Mouse (Mus musculus) kidney, adult 2 months (tissue): ENCODE measurements around the gene Prpf6. TPM values are rescaled to one million over a fixed set of nuclear protein-coding genes. Genes with fewer than 3 reads are reported as not detected.

ENCODE experiments used
- DNase-seq: peaks from one replicate; pipeline ENCODE4 v3.0.0; 2021
- H3K27ac ChIP-seq: fragments of 200-500 bp; 2 replicates; pipeline ENCODE4 v1.5.1; 2012; ENCODE audit warnings: low read depth, low read length, control low read depth, inconsistent platforms; ENCODE audit not compliant: insufficient read depth
- H3K27me3 ChIP-seq: fragments of 200-500 bp; replicated peaks from 2 replicates; pipeline ENCODE4 v1.6.1; 2012; ENCODE audit warnings: mild to moderate bottlenecking, moderate library complexity, low read length, inconsistent platforms; ENCODE audit not compliant: control insufficient read depth, insufficient read depth
- H3K36me3 ChIP-seq: fragments of 200-500 bp; 2 replicates; pipeline ENCODE4 v1.6.1; 2012; ENCODE audit warnings: mild to moderate bottlenecking, moderate library complexity, low read length, inconsistent platforms; ENCODE audit not compliant: control insufficient read depth, insufficient read depth
- H3K4me1 ChIP-seq: fragments of 200-500 bp; 2 replicates; pipeline ENCODE4 v1.6.1; 2011; ENCODE audit warnings: low read length; ENCODE audit not compliant: control insufficient read depth, insufficient read depth
- H3K4me3 ChIP-seq: fragments of 200-500 bp; 2 replicates; pipeline ENCODE4 v1.5.1; 2011; ENCODE audit warnings: mild to moderate bottlenecking, low read depth, low read length, control low read depth; ENCODE audit not compliant: insufficient read depth
- CTCF ChIP-seq: fragments of 200-500 bp; conservative IDR thresholded peaks from 2 replicates; pipeline ENCODE4 v1.5.1; 2011; ENCODE audit warnings: low read depth, mild to moderate bottlenecking, control low read depth, low read length, moderate library complexity, mixed read lengths; ENCODE audit not compliant: insufficient read depth, insufficient read length
- POLR2A ChIP-seq: fragments of 200-500 bp; IDR thresholded peaks from one replicate; pipeline ENCODE4 v1.6.1; 2011; ENCODE audit warnings: low read depth, low read length, control low read depth
- WGBS: fragments of 180-500 bp; shearing (Covaris S2); methylation state at CpG from one replicate; pipeline ENCODE4 v1.1.7; 2018; 5-methylcytosine and 5-hydroxymethylcytosine counted together
- polyA plus RNA-seq: library from polyadenylated mRNA; depleted of rRNA; stranded (reverse); fragments of >200 nt; gene quantifications from 2 replicates; pipeline ENCODE4 v1.2.3, GENCODE M21; 2012

Gene Prpf6
- polyA plus RNA-seq, 1 experiment: 22.1 TPM

DNA sequence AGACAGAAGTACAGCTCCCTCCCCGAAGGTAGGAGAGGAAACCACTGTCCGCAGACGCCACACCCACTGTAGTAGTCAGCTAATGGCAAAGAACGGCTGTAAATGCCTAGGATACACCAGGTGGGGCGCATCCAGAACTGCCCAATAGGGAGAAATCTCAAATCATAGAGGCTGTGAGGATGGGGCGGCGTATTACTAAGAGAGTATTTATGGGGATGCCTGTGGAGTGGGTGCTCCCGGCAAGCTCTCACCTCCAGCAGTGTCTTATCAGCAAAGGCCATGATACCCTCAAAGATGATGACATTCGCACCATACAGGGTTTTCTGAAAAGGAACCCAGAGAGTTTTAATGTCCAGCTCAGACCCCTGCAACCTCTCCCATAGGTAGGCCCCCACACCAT is 17.7 kb upstream of the Prpf6 start:
- Histone ChIP-seq H3K36me3 (no peaks in the 10 kb centered on the region), H3K27me3 (no peaks in the 10 kb centered on the region), H3K4me3 (no peak overlapping the region), H3K4me1 (no peaks in the 10 kb centered on the region), H3K27ac (no peak overlapping the region)
- WGBS: 94% methylated on average over 9 of the region's 9 CpGs
- no peak for DNase-seq
- TF ChIP-seq CTCF: no peak

DNA sequence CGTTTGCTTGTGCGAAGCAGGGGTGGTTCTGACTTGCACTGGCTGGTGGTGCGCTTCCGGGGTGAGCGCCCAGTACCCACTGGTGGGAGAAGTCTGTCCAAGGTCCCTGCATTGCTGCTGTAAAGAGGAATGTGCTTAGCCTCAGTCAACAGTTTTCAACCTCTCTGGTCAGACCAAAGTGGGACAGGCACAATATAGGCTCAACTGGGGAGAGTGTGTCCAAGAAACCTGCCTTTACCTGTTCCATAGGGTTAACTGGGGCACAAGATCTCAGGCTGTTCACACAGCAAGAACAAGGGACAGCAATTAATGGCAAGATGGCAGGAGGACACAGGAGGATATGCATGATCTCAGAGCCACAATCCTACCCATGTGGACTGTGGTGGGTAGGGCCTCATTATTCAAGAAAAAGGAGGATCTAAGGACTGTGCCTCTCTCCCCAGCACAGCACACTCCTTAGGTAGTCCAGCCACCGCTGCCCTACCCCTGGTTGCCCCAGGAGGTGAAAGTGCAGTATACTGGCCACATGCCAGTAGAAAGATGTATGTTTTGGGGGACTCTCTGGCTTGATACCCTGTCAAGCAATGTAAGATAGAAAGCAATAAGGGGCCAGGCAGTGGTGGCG is 16.6 kb upstream of the Prpf6 start:
- Histone ChIP-seq H3K4me3 (no peak overlapping the region), H3K4me1 (no peaks in the 10 kb centered on the region), H3K27ac (no peak overlapping the region), H3K36me3 (no peaks in the 10 kb centered on the region), H3K27me3 (no peaks in the 10 kb centered on the region)
- WGBS: 85% methylated on average over 7 of the region's 7 CpGs
- no peak for DNase-seq
- TF ChIP-seq CTCF: no peak
- no peak for TF ChIP-seq POLR2A

DNA sequence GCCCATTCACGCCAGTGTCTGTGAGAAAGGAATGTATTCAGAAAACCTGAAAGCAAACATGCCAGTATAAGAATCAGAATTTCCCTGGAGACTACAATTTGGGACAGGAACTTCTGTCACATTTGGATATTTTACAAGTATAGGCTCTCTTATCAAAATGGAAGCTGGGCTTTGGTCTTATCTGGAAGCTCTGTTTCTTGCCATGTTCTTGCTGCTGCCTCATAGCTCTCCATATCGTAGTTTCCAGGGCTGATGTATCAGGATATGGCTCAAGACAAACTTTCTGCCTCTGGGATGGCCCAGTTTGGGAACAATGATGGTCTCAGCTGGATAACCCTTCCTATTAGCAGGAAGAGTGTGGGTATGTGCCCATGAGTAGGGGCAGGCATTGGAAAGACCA is 15.1 kb upstream of the Prpf6 start:
- Histone ChIP-seq H3K4me3 (no peak overlapping the region), H3K36me3 (no peaks in the 10 kb centered on the region), H3K27me3 (no peaks in the 10 kb centered on the region), H3K4me1 (peaks cover 4% of the 10 kb centered on the region; the same call in 1 of the 2 replicates), H3K27ac (no peak overlapping the region)
- TF ChIP-seq CTCF: no peak
- TF ChIP-seq POLR2A: no peak
- DNase-seq: no peak
- 94% methylated on average over 2 of the region's 2 CpGs for WGBS

DNA sequence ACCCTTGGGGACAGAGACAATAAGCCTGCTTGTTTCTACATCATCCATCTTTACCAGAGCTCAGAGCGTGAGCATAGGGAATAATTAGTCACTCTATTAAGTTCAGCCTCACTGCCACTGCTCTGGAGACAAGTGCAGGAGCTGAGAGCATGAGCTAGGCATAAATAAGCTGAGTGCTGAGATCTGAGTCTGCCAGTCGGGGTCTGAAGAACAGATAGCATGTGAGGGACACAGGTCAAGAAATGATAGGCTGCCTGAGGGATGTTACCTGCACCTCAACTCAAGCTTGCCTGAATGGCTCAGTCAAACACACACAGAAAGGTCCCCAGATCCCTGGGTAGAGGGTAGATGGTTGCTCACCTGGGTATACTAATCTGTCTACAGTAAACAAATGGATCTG is 14.5 kb upstream of the Prpf6 start:
- Histone ChIP-seq H3K36me3 (no peaks in the 10 kb centered on the region), H3K27me3 (no peaks in the 10 kb centered on the region), H3K4me3 (no peak overlapping the region), H3K27ac (no peak overlapping the region), H3K4me1 (peaks cover 6% of the 10 kb centered on the region; the same call in 1 of the 2 replicates)
- 64% methylated on average over 2 of the region's 2 CpGs for WGBS
- DNase-seq: no peak
- TF ChIP-seq POLR2A (no peak), CTCF (no peak)

DNA sequence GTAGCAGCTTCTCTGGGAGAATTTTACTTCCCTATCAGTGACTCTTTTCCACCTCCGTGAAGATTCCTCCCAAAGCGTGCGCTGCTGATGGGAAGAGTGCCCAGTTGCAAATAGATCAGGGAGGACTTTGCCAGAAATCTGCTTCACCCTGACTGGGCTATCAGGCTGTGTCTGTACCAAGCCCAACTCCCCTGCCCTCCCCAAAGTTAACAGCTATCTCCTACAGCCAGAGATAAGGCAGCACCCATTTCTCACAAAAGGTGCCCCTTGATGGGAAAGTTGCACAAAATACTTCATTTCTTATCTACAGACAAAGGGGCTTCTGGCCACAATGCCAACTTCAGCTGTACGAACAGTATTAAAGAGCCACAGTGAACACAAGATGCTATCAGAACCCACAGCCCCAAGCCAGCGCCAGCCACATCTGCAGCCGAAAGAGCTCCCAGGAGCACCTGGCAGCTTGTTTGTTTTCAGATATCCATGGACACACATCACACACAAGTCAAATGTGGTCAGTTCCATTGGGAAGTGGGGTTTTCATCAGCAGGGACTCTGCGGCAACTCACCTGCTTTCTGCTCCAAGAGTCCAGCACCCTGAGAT is 13.6 kb upstream of the Prpf6 start:
- no peaks in the 10 kb centered on the region for H3K27me3 ChIP-seq
- no peak overlapping the region for H3K4me3 ChIP-seq
- TF ChIP-seq CTCF (no peak), POLR2A (no peak)
- H3K36me3 ChIP-seq: no peaks in the 10 kb centered on the region
- no peak for DNase-seq
- 75% methylated on average over 7 of the region's 7 CpGs for WGBS
- H3K27ac ChIP-seq: no peak overlapping the region
- peaks cover 8% of the 10 kb centered on the region; the same call in 1 of the 2 replicates for H3K4me1 ChIP-seq

DNA sequence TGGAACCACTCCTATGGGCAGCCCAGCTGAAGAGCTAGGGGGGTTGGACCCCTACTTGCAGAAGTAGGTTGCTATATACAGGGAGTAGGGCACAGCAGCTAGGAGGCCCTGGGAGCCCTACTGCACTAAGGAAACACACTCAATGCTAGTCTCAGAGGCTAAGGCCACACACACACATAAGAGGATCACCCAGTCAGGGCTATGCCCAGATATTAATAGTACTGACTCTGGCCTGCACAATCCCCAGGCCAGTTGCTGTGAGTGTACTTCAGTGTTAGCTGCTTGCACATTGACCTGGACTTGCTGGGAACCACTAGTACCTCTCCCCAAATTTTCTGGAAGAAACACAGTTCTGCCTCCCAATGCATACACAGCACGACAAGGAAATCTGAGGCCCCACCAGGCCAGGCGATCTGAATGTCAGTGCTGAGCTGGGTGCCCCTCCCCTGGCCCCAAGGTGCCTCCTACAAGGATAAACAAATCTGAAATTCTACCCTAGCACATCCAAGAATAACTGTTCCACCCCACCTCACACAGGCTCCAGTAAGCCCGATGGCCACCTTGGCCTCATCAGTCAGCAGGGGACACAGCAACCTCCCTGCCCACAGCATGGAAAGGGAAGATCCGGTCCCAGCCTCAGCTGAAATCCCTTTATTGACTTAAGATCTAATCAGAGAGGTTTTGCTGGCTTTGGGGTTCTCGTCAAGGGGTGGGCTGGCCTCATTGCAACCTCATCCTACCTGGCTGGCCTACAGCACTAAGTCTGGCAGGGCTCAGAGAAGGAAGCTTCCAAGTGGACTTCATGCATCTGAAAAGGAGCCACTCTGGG is 12.7 kb upstream of the Prpf6 start:
- Histone ChIP-seq H3K27ac (no peak overlapping the region), H3K27me3 (no peaks in the 10 kb centered on the region), H3K36me3 (no peaks in the 10 kb centered on the region), H3K4me3 (no peak overlapping the region), H3K4me1 (peaks cover 8% of the 10 kb centered on the region; the same call in 1 of the 2 replicates)
- TF ChIP-seq CTCF: no peak
- TF ChIP-seq POLR2A: no peak
- 44% methylated on average over 5 of the region's 5 CpGs for WGBS
- no peak for DNase-seq

DNA sequence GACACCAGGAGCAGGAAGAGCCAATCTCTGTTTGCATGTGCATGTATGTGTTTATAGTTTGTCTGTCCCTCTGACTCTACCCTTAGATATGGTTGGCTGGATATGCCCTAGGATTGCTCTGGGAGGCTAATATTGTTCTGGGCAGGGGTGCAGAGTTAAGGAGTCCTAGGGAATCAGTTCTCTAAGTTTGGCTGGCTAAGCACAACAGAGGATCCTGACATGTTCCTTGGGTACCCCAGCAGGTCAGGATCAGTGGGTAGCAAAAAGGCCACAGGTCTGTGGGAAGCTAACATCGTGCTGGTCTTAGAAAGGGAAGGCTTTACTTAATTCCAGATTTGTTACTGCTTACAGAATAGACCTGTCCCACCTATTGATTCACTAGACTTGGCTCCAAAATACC is 12.0 kb upstream of the Prpf6 start:
- Histone ChIP-seq H3K36me3 (no peaks in the 10 kb centered on the region), H3K27me3 (no peaks in the 10 kb centered on the region), H3K4me3 (no peak overlapping the region), H3K4me1 (peaks cover 8% of the 10 kb centered on the region; the same call in 1 of the 2 replicates), H3K27ac (no peak overlapping the region)
- TF ChIP-seq CTCF (no peak), POLR2A (no peak)
- no peak for DNase-seq
- WGBS: 85% methylated on average over 1 of the region's 1 CpGs
